Mouse (Mus musculus) midbrain, embryonic 14.5 days (tissue): ENCODE data around the gene Cyp26b1. TPM values are rescaled to one million over a fixed set of nuclear protein-coding genes. Genes with fewer than 3 reads are reported as not detected.

Experiments
- ATAC-seq: fragments of 200-750 bp; cut with Nextera tagmentation; 2 replicates; pipeline ENCODE4 v1.8.0; 2017; ENCODE audit warnings: moderate number of reproducible peaks, moderate library complexity; ENCODE audit not compliant: low FRiP score, low TSS enrichment
- DNase-seq: peaks from one replicate; pipeline ENCODE4 v3.0.0-alpha.2; 2015
- H3K27ac ChIP-seq: fragments of 300-500 bp; sonication (generic); replicated peaks from 2 replicates; pipeline ENCODE4 v1.5.1; 2014; ENCODE audit warnings: mild to moderate bottlenecking, low read depth, low read length, moderate library complexity
- H3K27me3 ChIP-seq: fragments of 300-500 bp; sonication (generic); 2 replicates; pipeline ENCODE4 v1.6.1; 2014; ENCODE audit warnings: low read length, control low read depth, mixed read lengths; ENCODE audit not compliant: control insufficient read depth, insufficient read depth
- H3K36me3 ChIP-seq: fragments of 300-500 bp; sonication (generic); 2 replicates; pipeline ENCODE4 v1.6.1; 2014; ENCODE audit warnings: low read length, control low read depth; ENCODE audit not compliant: control insufficient read depth, insufficient read depth
- H3K4me1 ChIP-seq: fragments of 300-500 bp; sonication (generic); 2 replicates; pipeline ENCODE4 v1.6.1; 2014; ENCODE audit warnings: mild to moderate bottlenecking, antibody characterized with exemption, low read length, control low read depth; ENCODE audit not compliant: control insufficient read depth, insufficient read depth
- H3K4me2 ChIP-seq: fragments of 300-500 bp; sonication (generic); 2 replicates; pipeline ENCODE4 v1.6.1; 2014; ENCODE audit warnings: mild to moderate bottlenecking, low read length, moderate library complexity
- H3K4me3 ChIP-seq: fragments of 300-500 bp; sonication (generic); replicated peaks from 2 replicates; pipeline ENCODE4 v1.5.1; 2014; ENCODE audit warnings: low read depth, low read length
- H3K9ac ChIP-seq: fragments of 300-500 bp; sonication (generic); replicated peaks from 2 replicates; pipeline ENCODE4 v1.6.1; 2014; ENCODE audit warnings: mild to moderate bottlenecking, low read length, moderate library complexity
- H3K9me3 ChIP-seq: fragments of 300-500 bp; sonication (generic); 2 replicates; pipeline ENCODE4 v1.6.1; 2016; ENCODE audit warnings: low read length, control low read depth, mixed read lengths; ENCODE audit not compliant: control insufficient read depth
- WGBS: fragments of 180-500 bp; shearing (Covaris S2); extraction: QIAGEN DNeasy Blood & Tissue Kit; methylation state at CpG from one replicate; pipeline ENCODE4 v1.1.7; 2014; 5-methylcytosine and 5-hydroxymethylcytosine counted together
- polyA plus RNA-seq: library from polyadenylated mRNA; unstranded; fragments of >200 nt; fragmentation: Nextera tagmentation; extraction: Ambion mirVana; gene quantifications from 2 replicates; pipeline ENCODE4 v1.2.1, GENCODE M21; 2014

Gene Cyp26b1
- polyA plus RNA-seq, 1 experiment from 2014 or later: 21.9 TPM

DNA sequence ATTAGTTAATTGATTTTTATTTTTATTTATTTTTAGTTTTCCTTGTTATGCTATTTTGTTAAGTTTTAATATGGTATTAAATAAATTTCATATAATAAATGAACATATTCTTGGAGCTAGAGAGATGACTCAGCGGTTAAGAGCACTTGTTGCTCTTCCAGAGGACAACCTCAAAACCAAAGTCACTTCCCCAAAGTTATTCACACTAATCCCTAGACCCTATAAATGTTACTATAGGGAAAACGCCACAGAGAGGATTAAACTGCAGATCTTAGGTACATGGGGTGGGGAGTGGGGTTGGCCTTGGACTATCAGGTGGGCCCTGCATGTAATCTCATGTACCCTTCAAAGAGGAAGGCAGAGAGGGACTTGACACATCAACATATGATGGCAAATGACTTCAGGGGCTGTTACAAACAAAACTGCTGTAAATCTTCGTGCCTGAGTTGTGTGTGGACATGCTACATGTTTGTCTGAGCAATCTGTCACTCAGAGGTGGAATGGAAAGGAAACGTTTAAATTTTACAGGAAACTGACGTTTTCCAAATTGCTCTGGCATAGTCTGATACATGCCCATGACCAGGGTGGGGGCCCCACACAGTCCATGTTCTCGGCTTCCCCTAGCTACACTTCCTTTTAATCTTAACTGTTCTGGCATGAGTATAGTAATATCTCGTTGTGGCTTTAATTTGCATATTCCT, 68.7 kb downstream of the Cyp26b1 start:
- H3K4me2 ChIP-seq: no peak overlapping the region
- no peak overlapping the region for H3K4me3 ChIP-seq
- no peak overlapping the region for H3K9ac ChIP-seq
- H3K4me1 ChIP-seq: no peaks in the 10 kb centered on the region
- no peak for DNase-seq
- no peaks in the 10 kb centered on the region for H3K9me3 ChIP-seq
- ATAC-seq: no peak
- no peaks in the 10 kb centered on the region for H3K36me3 ChIP-seq
- H3K27me3 ChIP-seq: no peaks in the 10 kb centered on the region
- no peak overlapping the region for H3K27ac ChIP-seq
- 83% methylated on average over 7 of the region's 7 CpGs for WGBS
